ENCODE assay signal across 9 mouse cellular contexts in genomic region chr2:31917636-31918035, GRCm38 (mm10). TPM values are rescaled to one million over a fixed set of nuclear protein-coding genes. Genes with fewer than 3 reads are reported as not detected.
A peak's percentile ranks its signal among the peaks of the same experiment; 100 is the strongest.
DNase-seq lines count a peak whose midpoint lies in the region; ATAC-seq and TF ChIP-seq lines count a peak whose summit lies in the region.
"Had no signal": no experiment of that assay in that cellular context is flagged by ENCODE, and none has a peak within 500 bp of the region (broad histone marks: within the 10 kb centered on the region; RNA-seq: fewer than 3 reads in every experiment).

No protein-coding gene starts in this region.

- WGBS in forebrain, embryonic 14.5 days = 29% methylated on average over 4 of the region's 4 CpGs
- 29% methylated on average over 4 of the region's 4 CpGs for WGBS in forebrain, embryonic 13.5 days
- WGBS in olfactory bulb, adult 2 months = 26% methylated on average over 4 of the region's 4 CpGs

- no peaks in the 10 kb centered on the region for H3K36me3 ChIP-seq in forebrain, embryonic 14.5 days (ENCODE audit: control insufficient read depth, insufficient read depth, low read length)
- no peaks in the 10 kb centered on the region for H3K36me3 ChIP-seq in forebrain, embryonic 13.5 days (ENCODE audit: poor library complexity, severe bottlenecking)

- H3K27me3 ChIP-seq in forebrain, embryonic 14.5 days (replicated peaks; ENCODE audit: control insufficient read depth, insufficient read depth, low read length) = no peaks in the 10 kb centered on the region
- peaks cover 3% of the 10 kb centered on the region; the same call in 1 of the 2 replicates for H3K27me3 ChIP-seq in forebrain, embryonic 13.5 days

- TF ChIP-seq POLR2A in brain, embryonic 14.5 days (IDR thresholded peaks at IDR 0.05; ENCODE audit: borderline replicate concordance, extremely low read depth, insufficient read depth, insufficient read length, poor library complexity, severe bottlenecking) = no peak
- TF ChIP-seq POLR2A in olfactory bulb, adult 2 months (IDR thresholded peaks at IDR 0.05; ENCODE audit: insufficient read depth, low read depth, low read length) = no peak

- ATAC-seq in forebrain, embryonic 14.5 days = no peak
- ATAC-seq in forebrain, embryonic 13.5 days = no peak

- no peaks in the 10 kb centered on the region for H3K9me3 ChIP-seq in forebrain, embryonic 14.5 days (replicated peaks; ENCODE audit: control insufficient read depth, low read length)
- no peaks in the 10 kb centered on the region for H3K9me3 ChIP-seq in forebrain, embryonic 13.5 days (replicated peaks)

- peak; percentile 37 for DNase-seq in forebrain, embryonic 14.5 days (ENCODE audit: low spot score)
- DNase-seq in ovary, adult 18-20 months (ENCODE audit: low spot score) = peak; percentile 11
- DNase-seq in ovary, postnatal 10 days (ENCODE audit: low spot score) = no peak
- peak; percentile 43 for DNase-seq in brain, embryonic 14.5 days (ENCODE audit: low read depth)
- peak; percentile 64 to 68 for DNase-seq in kidney, adult 8-10 months
- DNase-seq in left cerebral cortex, adult 8-10 months (ENCODE audit: low spot score in 2 of 2) = no peak

- no peak overlapping the region for H3K9ac ChIP-seq in forebrain, embryonic 14.5 days (ENCODE audit: low read length)
- no peak overlapping the region for H3K9ac ChIP-seq in forebrain, embryonic 13.5 days

- no peak overlapping the region for H3K27ac ChIP-seq in forebrain, embryonic 14.5 days (ENCODE audit: low read depth, low read length)
- no peak overlapping the region for H3K27ac ChIP-seq in forebrain, embryonic 13.5 days
- no peak overlapping the region for H3K27ac ChIP-seq in olfactory bulb, adult 2 months (ENCODE audit: insufficient read depth, low read depth, low read length)

- H3K4me3 ChIP-seq in forebrain, embryonic 14.5 days (ENCODE audit: low read depth, low read length) = no peak overlapping the region
- no peak overlapping the region for H3K4me3 ChIP-seq in forebrain, embryonic 13.5 days
- no peak overlapping the region for H3K4me3 ChIP-seq in olfactory bulb, adult 2 months (ENCODE audit: insufficient read depth, low read depth, low read length)

- TF ChIP-seq CTCF in brain, embryonic 14.5 days (IDR thresholded peaks at IDR 0.05; ENCODE audit: borderline replicate concordance, extremely low read depth, insufficient read depth, insufficient read length) = peak; percentile 67
- TF ChIP-seq CTCF in olfactory bulb, adult 2 months (IDR thresholded peaks at IDR 0.05; ENCODE audit: insufficient read depth, low read depth, low read length) = peak; percentile 60; the same call in 1 of the 2 replicates

- H3K4me2 ChIP-seq in forebrain, embryonic 14.5 days (ENCODE audit: low read length) = no peak overlapping the region
- H3K4me2 ChIP-seq in forebrain, embryonic 13.5 days = no peak overlapping the region

- no peaks in the 10 kb centered on the region for H3K4me1 ChIP-seq in forebrain, embryonic 14.5 days (ENCODE audit: control insufficient read depth, insufficient read depth, low read length)
- no peaks in the 10 kb centered on the region for H3K4me1 ChIP-seq in forebrain, embryonic 13.5 days
- no peaks in the 10 kb centered on the region for H3K4me1 ChIP-seq in olfactory bulb, adult 2 months (ENCODE audit: control insufficient read depth, insufficient read depth, low read length)

RNA-seq across cellular contexts. Expression of gene Lamc3, which starts 30.5 kb away (rescaled TPM):
- 2.9 and 4.3 TPM in 2 replicates for polyA plus RNA-seq in forebrain, embryonic 14.5 days (2014; fragmentation: Nextera tagmentation; extraction: Ambion mirVana)
- 3.2 and 3.3 TPM in 2 replicates for polyA plus RNA-seq in forebrain, embryonic 13.5 days (2015; fragmentation: Nextera tagmentation; extraction: Ambion mirVana)
- 5.8 and 12.0 TPM in 2 replicates for polyA plus RNA-seq in brain, embryonic 14.5 days (2012; rRNA removed)
- not detected in 2 replicates for polyA plus RNA-seq in olfactory bulb, adult 2 months (2012; ENCODE audit: insufficient read depth, insufficient read length, low replicate concordance, missing spikeins)
- total RNA-seq in left cerebral cortex, adult 8-10 months (2022) = 1 to 10 TPM; 5.7 to 7.5 (median 6.6) TPM
- total RNA-seq: hematopoietic stem cell, adult 5-6 weeks had no signal

RNA-seq across cellular contexts. Expression of gene Aif1l, which starts 32.3 kb away (rescaled TPM):
- 53.4 and 66.3 TPM in 2 replicates for polyA plus RNA-seq in forebrain, embryonic 14.5 days (2014; fragmentation: Nextera tagmentation; extraction: Ambion mirVana)
- polyA plus RNA-seq in forebrain, embryonic 13.5 days (2015; fragmentation: Nextera tagmentation; extraction: Ambion mirVana) = 68.7 and 74.8 TPM in 2 replicates
- 31.2 and 40.1 TPM in 2 replicates for polyA plus RNA-seq in brain, embryonic 14.5 days (2012; rRNA removed)
- not detected in 2 replicates for polyA plus RNA-seq in olfactory bulb, adult 2 months (2012; ENCODE audit: insufficient read depth, insufficient read length, low replicate concordance, missing spikeins)
- 1 to 10 TPM; 8.2 to 9.7 (median 9.2) TPM for total RNA-seq in left cerebral cortex, adult 8-10 months (2022)

RNA-seq across cellular contexts. Expression of gene Nup214, which starts 56.6 kb away (rescaled TPM):
- polyA plus RNA-seq in forebrain, embryonic 14.5 days (2014; fragmentation: Nextera tagmentation; extraction: Ambion mirVana) = 47.8 and 49.8 TPM in 2 replicates
- 101 and 103 TPM in 2 replicates for polyA plus RNA-seq in forebrain, embryonic 13.5 days (2015; fragmentation: Nextera tagmentation; extraction: Ambion mirVana)
- 34.8 and 42.1 TPM in 2 replicates for polyA plus RNA-seq in brain, embryonic 14.5 days (2012; rRNA removed)
- polyA plus RNA-seq in olfactory bulb, adult 2 months (2012; ENCODE audit: insufficient read depth, insufficient read length, low replicate concordance, missing spikeins) = not detected in 2 replicates
- total RNA-seq in left cerebral cortex, adult 8-10 months (2022) = 10 to 100 TPM; 50.5 to 74.7 (median 65.5) TPM

Comparison
In these comparisons a context has a peak if more than half of its experiments do, and no peak if none do; other contexts are left out.
1. DNase-seq: peak in forebrain, embryonic 14.5 days (single experiment), ovary, adult 18-20 months (single experiment), brain, embryonic 14.5 days (single experiment) and kidney, adult 8-10 months (2 of 2); none in ovary, postnatal 10 days (single experiment) and left cerebral cortex, adult 8-10 months (0 of 2).
2. RNA of gene Aif1l, which starts 32.3 kb away (polyA plus RNA-seq): 68.7 to 74.8 TPM in forebrain, embryonic 13.5 days, 53.4 to 66.3 TPM in forebrain, embryonic 14.5 days and 31.2 to 40.1 TPM in brain, embryonic 14.5 days; not detected in olfactory bulb, adult 2 months; every median in the first group is over 10 times any median in the second.